Mouse (Mus musculus) embryonic stem cell, embryonic (primary cell): Measurements from ENCODE around the gene Higd1b.

Experiments
- CTCF ChIA-PET, 4 experiments: fragments of 300-600 bp in 2 of 4; fragments of 350-600 bp in 2 of 4; sonication (Branson Sonifier 250); formaldehyde crosslinking; loops; one replicate each; lab custom pipeline; 2022; ENCODE audit warnings: inconsistent platforms in 2 of 4; lab: Charles Lee
- POLR2A ChIA-PET, 4 experiments: fragments of 300-600 bp in 2 of 4; fragments of 350-600 bp in 2 of 4; sonication (Branson Sonifier 250); formaldehyde crosslinking; loops; one replicate each; lab custom pipeline; 2022; ENCODE audit warnings: antibody characterized with exemption in 4 of 4, inconsistent platforms in 1 of 4; lab: Charles Lee

Higd1b gene

DNA sequence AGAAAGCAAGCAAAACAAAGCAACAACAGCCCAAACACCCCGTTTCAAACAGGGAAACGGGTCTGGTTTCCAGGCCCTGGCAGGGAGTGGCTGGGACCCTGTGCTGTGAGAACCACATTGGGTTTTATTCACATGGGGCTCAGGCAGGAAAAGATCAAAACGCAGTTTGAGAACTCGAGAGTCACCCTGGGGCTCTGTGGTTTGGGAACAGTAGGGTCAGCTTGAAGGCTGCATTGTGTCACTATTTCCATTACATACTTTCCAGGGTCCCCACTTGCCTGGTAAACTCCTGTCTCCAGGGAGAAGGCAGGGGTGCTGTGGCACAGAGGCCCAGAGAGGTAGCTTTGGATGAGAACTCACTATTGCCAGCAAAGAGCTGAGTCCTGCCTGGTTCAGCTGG lies 8.6 kb upstream of the Higd1b start:
- ChIA-PET CTCF (interaction anchor here in 2 of 4 experiments (0.9 to 1.7 kb wide), 5 partner anchors 50 to 254 kb away, joined by 3 to 8 read pairs (median 4); no protein-coding TSS in a partner anchor), POLR2A (interaction anchor here in 2 of 4 experiments (0.7 to 3.6 kb wide), 19 partner anchors 8 to 289 kb away, joined by 3 to 20 read pairs (median 4); partner anchors contain the start of genes Gjc1 (in 1 of the 2), Hexim1 (in 1 of the 2) and Higd1b (in 1 of the 2))

DNA sequence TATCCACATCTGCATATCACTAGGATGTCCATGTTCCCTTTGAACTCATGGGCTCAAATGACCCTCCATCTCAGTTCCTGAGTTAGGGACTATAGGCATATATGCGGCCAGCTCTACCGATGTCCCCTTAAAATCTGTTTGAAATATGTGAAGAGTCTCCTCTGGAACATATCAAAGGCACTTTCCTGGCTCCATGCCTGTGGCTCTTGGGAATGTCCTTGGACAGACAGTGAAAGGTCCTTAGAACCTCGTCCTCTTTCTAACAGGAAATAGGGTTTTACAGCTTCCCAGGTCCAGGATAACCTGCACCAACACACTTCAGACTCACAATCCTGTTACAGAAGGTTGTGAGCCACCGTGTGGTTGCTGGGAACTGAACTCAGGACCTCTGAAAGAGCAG lies 5.4 kb upstream of the Higd1b start:
- POLR2A ChIA-PET, result interaction anchor here in 2 of 4 experiments (1.1 to 3.3 kb wide), 3 partner anchors 9 to 16 kb away, joined by 3 to 24 read pairs (median 20); no protein-coding TSS in a partner anchor
- CTCF ChIA-PET, result interaction anchor here in 2 of 4 experiments (0.8 to 1.2 kb wide), 3 partner anchors 10 to 102 kb away, joined by 3 to 4 read pairs (median 4); no protein-coding TSS in a partner anchor

DNA sequence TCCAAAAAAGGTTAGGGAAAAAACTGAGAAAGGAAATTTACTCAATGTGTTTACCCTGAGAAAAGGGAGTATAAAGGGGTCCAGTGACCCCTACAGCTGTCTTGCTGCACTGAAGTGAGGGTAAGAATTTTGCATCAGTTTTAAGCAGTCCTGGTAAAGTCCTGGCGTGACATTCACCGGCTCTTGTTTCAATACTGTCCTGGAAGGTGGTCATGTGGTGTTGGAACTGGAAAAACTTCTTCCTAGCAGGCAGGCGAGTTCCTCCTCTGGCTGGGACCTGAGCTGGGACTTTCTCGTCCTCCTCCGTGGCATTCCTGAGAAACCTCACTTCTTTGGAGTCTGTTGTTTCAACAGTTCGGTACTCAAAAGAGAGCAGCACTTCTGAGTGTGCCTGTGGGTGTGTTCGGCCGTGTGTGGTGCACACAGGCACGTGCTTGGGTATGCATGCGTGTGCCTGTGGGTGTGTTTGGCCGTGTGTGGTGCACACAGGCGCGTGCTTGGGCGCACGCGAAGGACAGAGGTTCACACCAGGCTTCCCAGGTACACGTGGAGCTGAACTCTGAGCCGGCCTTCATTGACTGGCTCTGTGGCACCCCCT lies 2.9 kb upstream of the Higd1b start:
- ChIA-PET CTCF (interaction anchor here in 1 of 4 experiments (0.6 to 1.8 kb wide), 4 partner anchors 13 to 283 kb away, joined by 3 to 5 read pairs (median 4); partner anchors contain the start of gene Hexim1), POLR2A (interaction anchor here (0.5 to 3.3 kb wide), 18 partner anchors 11 to 283 kb away, joined by 3 to 12 read pairs (median 3); no protein-coding TSS in a partner anchor)

DNA sequence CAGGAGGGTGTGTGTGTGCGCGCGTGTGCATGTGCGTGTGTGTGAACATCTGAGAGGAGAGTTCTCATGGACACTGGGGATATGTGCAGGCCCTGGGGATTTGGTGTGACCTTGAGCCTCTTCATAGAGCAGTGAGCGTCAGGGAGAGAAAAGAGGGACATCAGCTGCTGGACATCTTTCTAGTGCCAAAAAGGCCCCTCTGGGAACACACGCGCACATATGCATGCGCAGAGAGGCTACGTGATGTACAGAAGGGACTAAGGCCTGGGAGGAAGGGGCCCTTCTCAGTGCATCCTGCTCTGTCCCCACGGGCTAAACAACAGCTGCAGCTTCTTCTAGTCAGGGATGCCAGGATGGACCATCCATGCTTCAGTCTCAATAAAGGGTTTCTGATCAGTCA lies 1.4 kb upstream of the Higd1b start:
- ChIA-PET POLR2A (interaction anchor here in 3 of 4 experiments (1.1 to 3.3 kb wide), 4 partner anchors 11 to 23 kb away, joined by 3 to 12 read pairs (median 9); no protein-coding TSS in a partner anchor), CTCF (interaction anchor here in 2 of 4 experiments (0.8 to 1.8 kb wide), 3 partner anchors 19 to 144 kb away, joined by 3 to 5 read pairs (median 4); no protein-coding TSS in a partner anchor)

DNA sequence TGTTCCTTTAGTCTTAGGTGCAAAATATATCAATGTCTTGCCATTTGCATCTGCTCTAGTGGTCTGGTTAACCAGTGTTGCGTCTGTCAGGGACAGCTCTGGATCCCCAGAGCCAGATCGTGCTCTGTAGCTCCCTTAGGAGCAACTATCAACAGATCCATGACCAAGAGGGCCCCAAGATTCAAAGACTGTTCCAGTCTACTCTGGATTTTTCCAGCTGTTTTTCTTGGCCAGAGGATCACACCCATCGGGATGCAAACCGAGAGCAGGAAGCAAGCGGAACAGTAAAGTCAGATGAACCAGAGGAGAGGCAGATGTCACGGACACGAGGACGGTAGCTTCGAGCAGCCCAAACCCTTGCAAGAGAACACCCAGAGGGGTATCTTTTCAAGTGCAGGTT lies 497 bp downstream of the Higd1b start:
- ChIA-PET CTCF (interaction anchor here in 2 of 4 experiments (0.6 to 1.5 kb wide), 7 partner anchors 16 to 323 kb away, joined by 3 to 4 read pairs (median 3); no protein-coding TSS in a partner anchor), POLR2A (interaction anchor here in 3 of 4 experiments (0.7 to 1.6 kb wide), 16 partner anchors 8 to 65 kb away, joined by 3 to 6 read pairs (median 3); partner anchors contain the start of gene Gjc1 (in 1 of the 3))

DNA sequence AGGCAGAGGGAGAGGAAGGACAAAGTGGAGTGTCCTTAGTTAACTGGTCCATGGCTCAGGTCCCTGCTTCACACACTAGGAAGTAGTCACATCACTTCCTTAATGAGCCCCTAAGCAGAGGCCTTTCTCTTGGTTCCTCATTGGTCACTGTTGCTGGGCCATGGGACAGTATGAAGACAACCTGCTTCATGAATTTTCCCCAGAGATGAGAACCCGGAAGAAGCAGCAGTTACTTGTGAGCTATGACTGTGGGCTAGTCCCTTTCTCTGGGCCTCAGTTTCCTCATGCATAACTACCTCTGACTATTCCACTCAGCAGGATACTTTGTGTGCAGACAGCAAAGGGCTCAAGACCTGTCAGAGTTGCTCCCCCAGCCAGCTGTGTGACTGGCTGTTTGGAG lies 1.7 kb downstream of the Higd1b start:
- ChIA-PET POLR2A (interaction anchor here in 2 of 4 experiments (0.9 to 1.6 kb wide), 5 partner anchors 9 to 63 kb away, joined by 3 to 4 read pairs (median 3); no protein-coding TSS in a partner anchor), CTCF (interaction anchor here in 1 of 4 experiments (1.2 kb wide), 1 partner anchor 16 kb away, joined by 3 read pairs; no protein-coding TSS in a partner anchor)

DNA sequence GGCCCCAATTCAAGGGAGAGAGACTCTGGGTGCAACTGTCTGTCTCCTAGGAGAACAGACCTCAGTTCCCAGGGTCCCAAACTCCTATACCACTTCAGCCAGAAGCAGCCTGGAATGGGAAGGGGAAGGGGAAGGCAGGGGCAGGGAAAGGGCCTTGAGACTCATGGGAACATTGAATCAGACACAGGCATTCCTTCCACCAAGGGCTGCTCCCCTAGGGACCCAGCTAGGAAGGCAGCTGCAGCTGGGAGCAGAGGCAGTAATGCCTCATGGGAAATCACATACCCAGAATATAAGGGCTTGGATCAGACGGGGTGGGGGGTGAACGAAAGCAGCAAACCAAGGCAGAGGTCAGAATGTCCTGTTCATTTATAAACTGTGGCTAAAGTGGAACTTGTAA lies 2.5 kb downstream of the Higd1b start:
- ChIA-PET POLR2A (interaction anchor here in 3 of 4 experiments (0.5 to 1.6 kb wide), 5 partner anchors 10 to 64 kb away, joined by 3 to 9 read pairs (median 3); no protein-coding TSS in a partner anchor), CTCF (interaction anchor here in 2 of 4 experiments (1.2 to 1.9 kb wide), 2 partner anchors 16 to 64 kb away, joined by 3 to 6 read pairs; no protein-coding TSS in a partner anchor)

DNA sequence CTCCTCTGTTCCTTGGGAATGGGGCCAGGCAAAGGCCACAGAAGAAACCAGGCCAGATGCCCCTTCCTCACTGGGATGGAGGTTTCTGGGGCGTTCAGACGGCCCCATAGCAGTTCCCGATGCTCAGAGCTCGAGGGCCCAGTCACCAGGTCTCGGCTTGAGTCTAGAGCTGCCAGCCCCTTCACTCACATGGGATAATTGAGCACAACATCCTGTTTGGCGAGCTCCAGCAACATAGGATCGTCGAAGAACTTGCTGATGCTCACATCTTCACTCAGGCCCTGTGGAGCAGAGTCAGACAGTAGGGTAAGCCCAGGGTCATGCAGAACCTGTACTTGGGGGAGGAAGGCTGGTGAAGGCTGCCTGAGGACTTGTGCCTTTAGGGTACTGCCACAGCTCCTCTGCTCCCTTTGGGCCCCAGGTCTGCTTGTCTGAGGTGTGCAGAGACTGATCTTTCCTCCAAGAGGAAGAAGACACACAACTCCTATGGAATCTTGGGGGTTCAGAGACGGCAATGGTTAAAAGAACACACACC lies 3.0 kb downstream of the Higd1b start:
- ChIA-PET CTCF (interaction anchor here in 2 of 4 experiments (1.2 to 1.9 kb wide), 3 partner anchors 9 to 64 kb away, joined by 3 to 6 read pairs (median 3); no protein-coding TSS in a partner anchor), POLR2A (interaction anchor here in 3 of 4 experiments (0.5 to 1.6 kb wide), 7 partner anchors 10 to 277 kb away, joined by 3 to 9 read pairs (median 3); partner anchors contain the start of gene Hexim1 (in 1 of the 3))

DNA sequence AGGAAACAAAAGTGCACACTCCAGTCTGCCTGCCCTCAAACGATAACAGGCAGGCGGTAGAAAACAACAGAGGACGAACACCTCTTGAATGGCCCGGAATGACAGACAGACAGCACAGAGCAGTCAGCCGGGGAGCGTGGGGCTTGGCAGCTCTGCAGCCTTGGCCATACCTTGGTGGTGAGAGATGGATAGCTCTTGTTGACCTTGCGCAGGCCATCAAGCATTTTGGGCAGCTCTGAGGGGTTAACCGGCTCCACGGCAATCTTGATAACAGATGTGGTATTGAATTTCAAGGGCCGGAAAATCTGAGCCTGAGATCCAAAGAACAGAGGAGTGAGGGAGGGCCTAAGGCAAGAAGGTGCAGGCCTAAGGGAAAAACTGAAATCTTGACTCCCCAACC lies 10.3 kb downstream of the Higd1b start:
- ChIA-PET POLR2A (interaction anchor here in 2 of 4 experiments (0.8 to 4.6 kb wide), 6 partner anchors 12 to 72 kb away, joined by 3 to 18 read pairs (median 5); no protein-coding TSS in a partner anchor), CTCF (interaction anchor here in 1 of 4 experiments (4.4 kb wide), 1 partner anchor 71 kb away, joined by 32 read pairs; no protein-coding TSS in a partner anchor)

DNA sequence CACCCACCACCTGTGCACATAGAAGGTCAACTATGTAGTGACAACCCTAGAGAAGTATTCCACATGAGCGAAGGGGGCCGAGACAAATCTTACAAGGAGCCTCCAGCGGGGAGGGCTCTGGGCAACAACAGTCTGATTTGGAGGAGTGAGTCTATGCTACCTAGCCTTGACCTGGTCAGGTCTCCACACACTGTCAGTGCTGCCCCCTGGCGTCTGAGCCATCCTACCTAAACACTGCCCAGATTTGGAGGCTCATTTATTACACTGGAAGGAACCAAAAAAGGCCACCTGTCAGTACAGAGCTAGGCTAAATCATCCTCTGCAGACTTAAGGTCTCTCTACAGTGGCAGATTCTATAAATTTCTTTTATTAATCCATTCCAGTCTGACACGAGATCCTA lies 16.2 kb downstream of the Higd1b start:
- ChIA-PET CTCF (interaction anchor here (0.6 to 3.1 kb wide), 24 partner anchors 9 to 145 kb away, joined by 3 to 43 read pairs (median 5); partner anchors contain the start of gene Higd1b (in 1 of the 4)), POLR2A (interaction anchor here in 2 of 4 experiments (0.6 to 3.5 kb wide), 7 partner anchors 16 to 211 kb away, joined by 3 to 18 read pairs (median 4); partner anchors contain the start of gene Higd1b (in 2 of the 2))

DNA sequence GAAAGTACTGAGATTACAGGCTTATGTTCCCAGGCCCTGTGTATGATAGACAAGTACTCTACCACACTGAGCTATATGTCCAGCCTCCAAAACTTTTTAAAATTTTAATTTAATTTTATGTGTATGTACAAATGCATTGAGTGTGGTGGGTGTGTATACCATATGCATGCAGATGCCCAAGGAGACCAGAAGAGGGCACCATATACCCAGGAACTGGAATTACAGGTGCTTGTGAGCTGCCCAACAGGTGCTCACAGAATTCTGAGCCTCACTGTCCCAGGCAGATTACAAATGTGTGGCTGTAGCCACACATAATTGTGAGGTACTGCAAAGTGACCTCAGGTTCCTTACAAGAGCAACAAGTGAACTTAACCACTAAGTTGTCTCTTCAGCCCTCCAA lies 18.1 kb downstream of the Higd1b start:
- CTCF ChIA-PET, result interaction anchor here (0.6 to 3.2 kb wide), 32 partner anchors 10 to 379 kb away, joined by 3 to 29 read pairs (median 4); partner anchors contain the start of genes Adam11 (in 1 of the 4), Ccdc103 (in 1 of the 4) and Eftud2 (in 1 of the 4)
- POLR2A ChIA-PET, result interaction anchor here in 3 of 4 experiments (0.6 to 3.5 kb wide), 14 partner anchors 9 to 175 kb away, joined by 3 to 18 read pairs (median 4); partner anchors contain the start of genes Ccdc103 (in 1 of the 3) and Eftud2 (in 1 of the 3)

DNA sequence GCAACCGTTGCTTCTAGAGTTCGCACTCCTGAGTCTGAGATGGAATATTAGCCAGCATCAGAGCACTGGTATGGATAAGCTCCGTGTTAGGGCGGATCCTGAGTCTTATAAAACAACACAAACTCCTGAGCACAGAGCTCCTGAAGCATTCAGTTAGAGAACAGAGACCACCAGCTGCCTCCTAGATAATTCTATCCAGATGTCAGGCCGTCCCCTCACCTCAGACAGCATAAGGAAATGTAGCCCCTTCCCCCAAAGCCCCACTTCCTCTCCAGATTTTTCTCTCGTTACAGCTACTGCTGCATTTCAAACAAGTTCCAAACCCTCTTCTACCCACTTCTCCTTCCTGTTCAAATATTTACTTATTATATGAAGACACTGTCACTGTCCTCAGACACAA lies 20.3 kb downstream of the Higd1b start:
- ChIA-PET POLR2A (interaction anchor here in 2 of 4 experiments (0.7 to 1.1 kb wide), 3 partner anchors 14 to 117 kb away, joined by 3 read pairs; no protein-coding TSS in a partner anchor), CTCF (interaction anchor here in 2 of 4 experiments (1.3 to 3.2 kb wide), 2 partner anchors 82 kb away, joined by 3 to 29 read pairs; no protein-coding TSS in a partner anchor)

DNA sequence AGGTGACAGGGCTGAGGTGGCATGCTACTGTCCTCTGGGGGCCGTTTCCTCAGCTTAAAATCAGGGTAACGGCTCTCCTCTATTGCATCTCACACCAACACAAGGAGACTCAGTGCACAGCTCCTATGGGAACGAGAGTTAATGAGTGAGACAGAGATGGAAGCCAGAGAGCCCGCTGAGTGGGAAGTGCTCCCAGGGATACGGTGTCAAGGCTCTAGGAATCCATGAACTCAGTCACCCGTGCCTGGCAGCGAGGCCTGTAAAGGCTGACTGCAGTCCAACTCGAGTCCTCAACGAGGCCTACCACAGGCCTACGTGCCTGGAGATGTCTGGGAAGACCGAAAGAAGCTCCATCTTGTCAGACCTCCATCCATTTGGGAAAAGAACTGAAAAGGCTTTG lies 23.3 kb downstream of the Higd1b start:
- POLR2A ChIA-PET, result interaction anchor here in 1 of 4 experiments (1.1 to 1.9 kb wide), 5 partner anchors 11 to 87 kb away, joined by 3 to 7 read pairs (median 4); no protein-coding TSS in a partner anchor
- CTCF ChIA-PET, result interaction anchor here in 3 of 4 experiments (0.5 to 1.9 kb wide), 6 partner anchors 26 to 258 kb away, joined by 3 to 7 read pairs (median 3); partner anchors contain the start of gene Fam187a (in 1 of the 3)

DNA sequence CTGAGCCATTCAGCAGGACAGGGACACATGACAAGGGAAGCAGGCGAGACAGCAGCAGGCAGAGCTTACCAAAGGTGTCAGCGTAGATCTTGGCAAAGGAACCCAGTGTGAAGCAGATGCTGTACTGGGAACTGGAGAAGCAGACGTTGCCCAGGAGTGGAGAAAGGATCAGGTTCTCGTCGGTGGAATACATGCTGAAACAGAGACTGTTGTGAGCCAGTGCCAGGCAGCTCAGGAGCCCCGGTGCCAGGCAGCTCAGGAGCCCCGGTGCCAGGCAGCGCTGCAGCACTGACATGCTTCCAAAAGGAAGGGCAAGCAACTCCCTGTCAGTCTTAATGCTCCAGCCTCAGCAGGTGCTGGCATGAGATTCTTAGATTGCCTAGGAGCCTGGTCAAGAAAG lies 24.3 kb downstream of the Higd1b start:
- CTCF ChIA-PET, result interaction anchor here in 2 of 4 experiments (1.8 to 1.9 kb wide), 2 partner anchors 85 to 86 kb away, joined by 4 to 7 read pairs; no protein-coding TSS in a partner anchor
- POLR2A ChIA-PET, result interaction anchor here in 2 of 4 experiments (0.5 to 1.9 kb wide), 4 partner anchors 10 to 39 kb away, joined by 3 to 7 read pairs (median 4); partner anchors contain the start of genes Ccdc103 (in 1 of the 2) and Eftud2 (in 1 of the 2)

DNA sequence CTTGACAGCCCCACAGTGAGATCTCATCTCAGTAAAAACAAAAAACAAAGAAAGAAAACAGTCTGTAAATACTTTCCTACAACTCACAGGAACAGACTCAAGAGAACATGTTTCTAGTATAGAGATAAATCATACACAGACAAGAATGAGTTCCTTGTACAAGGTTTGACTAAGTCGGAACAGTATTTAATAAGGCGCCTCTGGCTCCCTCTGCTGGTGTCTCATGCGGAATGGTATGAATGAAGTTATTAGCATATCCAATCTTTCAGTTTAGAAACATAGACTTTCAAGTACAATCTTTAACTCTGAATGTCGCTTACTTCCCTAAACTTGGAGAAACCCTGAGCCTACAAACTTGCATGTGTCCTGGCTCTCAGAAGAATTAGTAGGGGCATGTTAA lies 28.6 kb downstream of the Higd1b start:
- ChIA-PET POLR2A (interaction anchor here in 3 of 4 experiments (0.6 to 1.4 kb wide), 4 partner anchors 16 to 122 kb away, joined by 3 read pairs; partner anchors contain the start of genes Ccdc103 (in 1 of the 3) and Eftud2 (in 1 of the 3)), CTCF (interaction anchor here in 3 of 4 experiments (0.7 to 4.9 kb wide), 9 partner anchors 10 to 125 kb away, joined by 3 to 41 read pairs (median 4); no protein-coding TSS in a partner anchor)

DNA sequence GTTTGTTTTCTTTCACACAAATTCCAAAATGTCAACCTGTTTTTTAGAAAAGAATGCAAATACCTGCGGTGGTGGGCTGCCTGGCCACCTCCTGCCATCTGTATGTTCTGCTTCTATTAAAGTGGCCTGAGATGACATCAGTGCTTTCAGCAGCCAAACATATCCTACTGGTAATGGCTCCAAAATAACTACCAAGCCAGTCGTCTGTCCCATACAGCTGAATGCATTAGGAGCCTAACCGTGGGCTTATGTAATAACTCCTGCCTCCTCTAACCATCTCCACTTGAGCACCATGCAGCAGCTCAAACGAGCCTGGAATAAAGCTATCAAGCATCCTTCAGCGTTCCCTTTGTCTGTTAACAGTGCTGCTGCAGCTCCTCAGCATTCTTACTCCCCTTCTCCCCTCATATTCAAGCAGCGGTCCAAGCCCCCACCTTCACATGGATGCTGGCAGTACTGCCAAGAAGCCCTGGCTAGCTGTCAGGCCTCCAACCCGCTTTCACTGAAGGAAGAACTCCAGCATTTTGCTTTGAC lies 39.2 kb downstream of the Higd1b start:
- CTCF ChIA-PET, result interaction anchor here in 3 of 4 experiments (0.6 to 1.2 kb wide), 5 partner anchors 21 to 241 kb away, joined by 3 to 4 read pairs (median 3); partner anchors contain the start of gene Hexim1 (in 1 of the 3)
- POLR2A ChIA-PET, result interaction anchor here in 1 of 4 experiments (0.6 to 1.7 kb wide), 5 partner anchors 15 to 154 kb away, joined by 3 read pairs; partner anchors contain the start of gene Dcakd
